Mouse (Mus musculus) hindbrain, embryonic 11.5 days (tissue): ENCODE data around the gene Vps26c. TPM values are rescaled to one million over a fixed set of nuclear protein-coding genes. Genes with fewer than 3 reads are reported as not detected.

Source experiments
- polyA plus RNA-seq: library from polyadenylated mRNA; unstranded; fragments of >200 nt; fragmentation: Nextera tagmentation; extraction: Ambion mirVana; gene quantifications from 2 replicates; pipeline ENCODE4 v1.2.1, GENCODE M21; 2014

Gene Vps26c
- polyA plus RNA-seq, 1 experiment from 2014 or later: 66.8 TPM

Other genes with a start within 250 kb of the Vps26c start
- 8.9 TPM in 2 replicates for gene Hlcs, start 213.3 kb downstream of the Vps26c start, polyA plus RNA-seq
- 5.7 and 6.9 TPM in 2 replicates for gene Ripply3, start 198.4 kb downstream of the Vps26c start, polyA plus RNA-seq
- 526 and 624 TPM in 2 replicates for gene Ttc3, start 156.2 kb downstream of the Vps26c start, polyA plus RNA-seq
- 77.0 and 90.9 TPM in 2 replicates for gene Pigp, start 155.0 kb downstream of the Vps26c start, polyA plus RNA-seq
- gene Dyrk1a, start 43.2 kb upstream of the Vps26c start, polyA plus RNA-seq: 11.9 and 17.5 TPM in 2 replicates